Mouse (Mus musculus) central nervous system, embryonic 18 days (tissue): ENCODE data around the gene Pde12. TPM values are rescaled to one million over a fixed set of nuclear protein-coding genes. Genes with fewer than 3 reads are reported as not detected.

Experiments used
- polyA plus RNA-seq: library from polyadenylated mRNA; depleted of rRNA; stranded (reverse); fragments of >200 nt; gene quantifications from 2 replicates; pipeline ENCODE4 v1.2.3, GENCODE M21; 2012; rRNA removed

Pde12 gene
- 7.6 and 7.7 TPM in 2 replicates for polyA plus RNA-seq

GRCm38 (mm10) chr14:26669292-26670073, at the start of gene Pde12:
Pde12 (minus strand) TSS chr14:26669883.

GRCm38 (mm10) chr14:26692974-26693373, 23.3 kb upstream of the Pde12 start, which contains the start of gene Dnah12:
Dnah12 (plus strand) TSS chr14:26693274.

GRCm38 (mm10) chr14:26637851-26638707, 31.6 kb downstream of the Pde12 start, which contains the start of gene Arf4:
Arf4 (plus strand) TSS chr14:26638074.

Other genes starting within 250 kb of the Pde12 start
- 24.2 and 26.0 TPM in 2 replicates for gene Slmap, start 135.0 kb downstream of the Pde12 start, polyA plus RNA-seq
- 15.9 and 17.1 TPM in 2 replicates for gene Dennd6a, start 96.0 kb downstream of the Pde12 start, polyA plus RNA-seq
- gene Arf4, start 31.8 kb downstream of the Pde12 start, polyA plus RNA-seq, result 205 and 209 TPM in 2 replicates
- 0.16 and 0.24 TPM in 2 replicates for gene Dnah12, start 23.4 kb upstream of the Pde12 start, polyA plus RNA-seq
- gene Asb14, start 224.7 kb upstream of the Pde12 start, polyA plus RNA-seq, result 0.27 TPM in 2 replicates